Mouse (Mus musculus) heart, postnatal 36 days (tissue): ENCODE measurements around the gene Clasp1. TPM values are rescaled to one million over a fixed set of nuclear protein-coding genes. Genes with fewer than 3 reads are reported as not detected.

Source experiments
- DNase-seq, 2 experiments: peaks; one replicate each; pipeline ENCODE4 v3.0.0; 2021 to 2022
- intact Hi-C: fragments of 180-260 bp; cut with DNase I; formaldehyde crosslinking; loops from one replicate; pipeline ENCODE4 v1.15.1; 2025
- total RNA-seq, 2 experiments: library from RNA; stranded (reverse); gene quantifications; 2 replicates each; pipeline ENCODE4 v1.2.3; 2021

Gene Clasp1
- total RNA-seq, 2 experiments from 2014 or later = 268 to 335 TPM

DNA sequence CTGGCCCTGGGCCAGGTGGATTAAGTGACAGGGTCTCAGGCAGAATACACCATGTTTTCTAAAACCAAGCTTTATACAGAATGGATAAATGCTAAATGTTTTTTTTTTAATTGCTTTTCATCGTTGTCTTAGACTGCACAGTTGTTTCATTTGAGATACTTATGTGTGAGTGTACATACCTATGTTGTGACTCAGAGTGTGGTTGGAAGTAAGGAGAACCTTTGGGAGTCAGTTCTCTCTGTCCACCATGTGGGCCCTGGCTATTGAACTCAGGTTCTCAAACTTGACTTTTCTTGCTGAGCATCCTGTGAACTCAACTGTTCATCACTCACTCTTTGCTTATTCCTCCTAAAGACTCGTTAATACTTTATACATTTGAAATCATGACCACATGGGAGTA, 58.3 kb downstream of the Clasp1 start:
- DNase-seq = no peak
- intact Hi-C loops = no loop called here

- intact Hi-C loops = no loop called here
Observed at GRCm38 (mm10) chr1:118448214-118448613, 59.4 kb downstream of the Clasp1 start.

DNA sequence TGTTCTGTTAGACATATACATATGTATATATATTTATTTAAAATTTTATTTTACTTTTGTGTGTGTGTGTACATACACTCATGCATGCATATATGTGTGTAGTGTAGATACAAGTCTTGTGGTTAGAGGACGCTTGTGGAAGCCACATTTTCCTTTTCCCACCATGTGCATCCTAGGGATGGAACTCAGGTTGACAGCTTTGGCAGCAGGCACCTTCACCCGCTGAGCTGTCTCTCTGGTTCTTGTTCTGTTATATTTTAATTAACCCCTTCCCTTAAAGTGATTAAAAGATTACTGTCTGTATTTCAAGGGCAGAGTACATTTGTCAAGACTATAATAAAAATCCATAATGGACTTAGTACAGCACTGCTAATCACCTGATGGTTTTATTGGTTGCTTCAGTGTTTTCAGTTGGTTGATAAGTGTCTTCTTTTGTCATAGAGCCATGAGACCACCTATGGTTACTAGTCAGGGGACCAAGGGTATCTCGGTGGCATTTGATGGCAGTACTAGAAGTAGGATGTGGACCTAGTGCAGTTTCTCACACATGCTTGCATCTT, 62.1 kb downstream of the Clasp1 start:
- intact Hi-C loops = no loop called here
- no peak for DNase-seq

More at GRCm38 (mm10) chr1:118448214-118448613, 59.4 kb downstream of the Clasp1 start:
- DNase-seq = no peak

- intact Hi-C loops = no loop called here
- peak; percentile 22 to 29 for DNase-seq
Observed at GRCm38 (mm10) chr1:118453577-118453976, 64.7 kb downstream of the Clasp1 start.

DNA sequence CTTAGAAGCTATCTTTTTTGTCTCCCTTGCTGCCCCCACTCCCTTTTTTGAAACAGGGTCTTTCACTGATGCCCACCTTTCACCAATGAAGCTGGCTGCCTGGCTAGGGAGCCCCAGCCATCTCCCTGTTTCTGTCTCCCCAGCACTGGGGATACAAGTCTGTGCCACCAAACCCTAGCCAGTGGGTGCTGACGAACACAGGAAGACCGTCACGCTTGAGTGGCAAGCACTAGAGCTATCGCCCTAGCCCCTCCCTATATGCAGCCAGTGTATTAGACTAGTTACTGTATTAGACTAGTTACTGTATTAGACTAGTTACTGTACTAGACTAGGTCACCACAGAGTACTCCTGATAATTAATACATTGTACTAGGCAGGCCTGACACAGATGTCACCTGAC, 66.0 kb downstream of the Clasp1 start:
- intact Hi-C loops = loop anchor here (5.0 kb wide), 2 partner anchors 118 to 133 kb away; partner anchors contain the start of gene Nifk
- DNase-seq = no peak

DNA sequence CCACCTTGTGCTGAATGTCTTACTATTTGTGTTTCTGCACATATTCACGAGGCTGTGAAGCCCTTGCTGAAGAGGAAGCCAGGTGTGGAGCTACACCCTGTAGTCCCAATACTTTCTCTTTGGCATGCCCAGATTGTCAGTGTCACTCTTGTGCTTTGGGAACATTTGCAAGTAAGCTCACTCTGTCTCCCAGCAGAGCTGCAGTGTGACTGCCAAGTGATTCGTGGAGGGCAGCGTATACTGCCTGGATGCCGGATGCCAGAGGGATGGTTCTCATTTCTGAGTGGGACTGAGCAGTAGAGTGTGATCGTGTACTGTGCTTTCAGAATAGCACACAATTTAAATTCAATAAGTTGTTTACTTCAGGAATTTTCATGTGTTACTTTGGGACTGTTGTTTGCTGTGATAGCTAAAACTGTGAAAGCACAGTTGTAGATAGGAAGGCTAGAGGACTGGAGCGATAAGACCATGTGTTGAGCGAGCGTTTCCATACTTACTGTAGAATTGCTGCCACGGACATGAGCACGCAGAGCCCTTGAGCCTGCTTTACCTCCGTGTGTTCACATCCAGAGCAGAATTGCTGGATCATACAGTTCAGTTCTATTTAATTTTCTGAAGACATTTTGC, 68.5 kb downstream of the Clasp1 start:
- peak in 1 of 2 experiments; percentile 11 for DNase-seq
- intact Hi-C loops = loop anchor here (5.0 kb wide), 2 partner anchors 120 to 135 kb away; partner anchors contain the start of gene Nifk

- DNase-seq = no peak
- intact Hi-C loops = loop anchor here (5.0 kb wide), 2 partner anchors 121 to 136 kb away; partner anchors contain the start of gene Nifk
Observed at GRCm38 (mm10) chr1:118457883-118458259, 69.0 kb downstream of the Clasp1 start.

- intact Hi-C loops = loop anchor here (5.0 kb wide), 2 partner anchors 121 to 136 kb away; partner anchors contain the start of gene Nifk
- DNase-seq = no peak
Observed at GRCm38 (mm10) chr1:118458279-118458678, 69.4 kb downstream of the Clasp1 start.

DNA sequence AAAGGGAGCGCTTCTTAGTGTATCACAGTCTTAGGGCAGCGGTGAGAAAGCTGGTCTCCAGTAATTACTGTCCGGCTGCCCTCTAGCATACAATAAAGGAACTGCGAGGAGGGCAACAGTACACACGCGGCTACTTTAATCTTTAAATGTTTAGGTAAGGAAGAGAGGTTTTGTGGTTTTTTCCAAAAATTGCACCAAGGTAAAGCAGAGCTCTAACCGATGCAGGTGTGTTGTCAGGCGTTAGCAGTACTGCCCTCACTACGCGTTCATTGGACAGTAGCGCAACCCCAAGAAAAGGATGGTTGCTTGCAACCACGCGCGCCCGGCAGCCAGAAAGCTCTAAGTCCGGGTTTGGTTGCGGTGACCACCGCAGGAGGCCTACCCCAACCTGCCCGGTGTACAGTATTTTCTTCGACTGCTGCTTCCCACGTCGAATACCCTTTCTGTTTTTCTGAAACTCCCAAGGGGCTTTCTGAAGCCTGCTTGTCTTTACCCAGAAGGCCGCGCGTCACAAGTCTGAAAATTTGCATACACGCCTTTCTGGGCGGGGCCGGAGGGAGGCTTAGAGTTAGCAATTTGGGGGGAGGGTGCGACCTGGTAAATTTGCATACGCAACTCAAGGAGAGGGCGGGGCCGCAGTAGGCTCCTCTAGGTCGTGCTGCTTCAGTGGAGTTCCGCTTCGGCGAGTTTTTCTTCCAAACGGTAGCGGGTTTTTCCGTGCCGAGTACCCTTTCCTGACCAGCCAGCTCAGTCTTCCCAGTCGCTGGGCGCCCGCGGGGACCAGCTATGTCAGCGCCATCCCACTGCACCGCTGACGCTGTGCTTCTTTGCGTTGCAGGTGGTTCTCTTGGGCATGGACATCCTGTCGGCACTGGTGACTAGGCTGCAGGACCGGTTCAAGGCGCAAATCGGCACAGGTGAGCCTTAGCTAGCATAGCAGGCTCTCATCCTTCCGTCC, 70.4 kb downstream of the Clasp1 start:
- intact Hi-C loops = loop anchor here (1.0 to 5.0 kb wide), 3 partner anchors 70 to 137 kb away; partner anchors contain the start of genes Clasp1 and Nifk
- peak; percentile 90 to 93 for DNase-seq

DNA sequence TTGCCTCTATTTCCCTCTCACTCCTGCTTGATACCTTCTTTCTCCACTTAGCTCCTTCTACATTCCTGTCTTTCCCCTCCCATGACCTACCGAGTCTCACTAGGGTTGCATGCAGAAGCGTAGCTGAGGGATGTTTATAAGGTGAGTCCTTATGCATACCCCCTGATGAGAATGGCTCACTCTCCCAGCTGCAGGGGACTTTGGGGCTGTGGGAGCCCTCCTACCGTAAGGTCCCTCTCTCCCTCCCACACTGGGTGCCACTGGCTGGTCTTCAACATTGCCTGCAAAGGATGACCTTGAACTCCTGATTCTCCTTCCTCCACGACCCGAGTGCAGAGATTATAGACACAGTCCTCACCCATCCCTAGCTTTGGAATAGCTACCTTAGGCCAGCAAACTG, 71.9 kb downstream of the Clasp1 start:
- no peak for DNase-seq
- intact Hi-C loops = no loop called here

DNA sequence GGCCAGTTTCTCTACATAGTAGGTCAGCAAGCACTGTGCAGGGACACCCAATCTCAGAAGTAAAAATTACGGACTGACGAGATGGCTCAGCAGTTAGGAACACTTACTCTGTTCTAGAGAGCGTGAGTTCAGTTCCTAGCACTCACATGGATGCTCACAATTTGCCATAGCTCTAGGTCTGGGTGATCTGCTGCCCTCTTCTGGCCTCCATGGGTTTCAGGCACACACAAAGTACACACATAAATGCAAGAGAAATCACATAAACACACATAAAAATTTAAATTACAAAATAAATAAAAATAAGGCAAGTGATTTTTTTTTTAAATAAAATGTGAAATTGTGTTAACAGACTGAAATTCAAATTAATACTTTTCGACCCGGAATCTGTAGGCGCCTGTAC, 77.2 kb downstream of the Clasp1 start:
- intact Hi-C loops = no loop called here
- no peak for DNase-seq

DNA sequence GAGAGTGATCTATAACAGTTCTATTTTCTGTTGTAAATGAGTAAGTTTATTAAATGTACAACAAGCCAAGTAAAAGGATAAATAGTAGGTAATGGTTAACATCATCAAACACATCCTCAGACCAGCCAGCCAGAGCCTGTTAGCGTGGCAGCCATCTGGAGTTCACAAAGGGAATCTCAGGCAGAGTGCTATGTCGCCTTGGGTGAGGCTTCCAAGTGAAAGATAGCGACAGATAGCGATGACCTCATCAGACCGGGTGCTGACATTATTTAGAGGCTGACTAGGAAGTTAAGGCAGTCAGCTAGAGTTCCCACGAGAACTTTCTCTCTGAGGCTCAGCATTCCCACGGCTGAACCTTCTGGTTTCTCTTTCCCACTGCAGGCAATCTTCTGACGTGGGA, 83.5 kb downstream of the Clasp1 start:
- DNase-seq = no peak
- intact Hi-C loops = loop anchor here (10.0 kb wide), 1 partner anchor 108 kb away; no protein-coding TSS in a partner anchor

- intact Hi-C loops = loop anchor here (2.0 to 10.0 kb wide), 3 partner anchors 112 to 155 kb away; partner anchors contain the start of gene Nifk
- no peak for DNase-seq
Observed at GRCm38 (mm10) chr1:118476919-118477318, 88.1 kb downstream of the Clasp1 start.

DNA sequence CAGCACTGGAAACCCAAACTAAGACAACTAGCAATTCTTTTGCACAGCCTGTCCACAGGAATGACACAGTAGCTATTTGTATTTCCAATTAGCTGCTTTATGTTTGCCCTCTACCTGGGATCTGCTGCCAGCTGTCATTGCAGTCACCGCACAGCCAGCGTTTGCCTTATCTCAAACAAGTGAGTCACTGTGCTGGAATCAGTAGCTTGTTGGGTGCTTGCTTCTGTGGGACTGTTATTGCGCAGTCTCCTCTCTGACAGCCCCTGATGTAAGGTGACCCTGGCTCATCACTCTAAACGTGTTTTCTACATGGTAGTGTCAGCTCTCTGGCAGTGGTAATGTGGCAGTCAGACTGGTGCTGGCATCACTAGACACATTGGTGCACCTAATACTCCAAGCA, 90.4 kb downstream of the Clasp1 start:
- DNase-seq = peak in 1 of 2 experiments; percentile 41
- intact Hi-C loops = loop anchor here (5.0 to 10.0 kb wide), 2 partner anchors 114 to 157 kb away; partner anchors contain the start of gene Nifk

GRCm38 (mm10) chr1:118480484-118481364, 91.9 kb downstream of the Clasp1 start:
- no peak for DNase-seq
- intact Hi-C loops = no loop called here

- intact Hi-C loops = no loop called here
Observed at GRCm38 (mm10) chr1:118481365-118481702, 92.5 kb downstream of the Clasp1 start.

GRCm38 (mm10) chr1:118481703-118482102, 92.8 kb downstream of the Clasp1 start:
- no peak for DNase-seq
- intact Hi-C loops = no loop called here

More at GRCm38 (mm10) chr1:118481365-118481702, 92.5 kb downstream of the Clasp1 start:
- peak; percentile 42 to 47 for DNase-seq

- intact Hi-C loops = no loop called here
- DNase-seq = peak in 1 of 2 experiments; percentile 21
Observed at GRCm38 (mm10) chr1:118482285-118483019, 93.6 kb downstream of the Clasp1 start.

- no peak for DNase-seq
- intact Hi-C loops = no loop called here
Observed at GRCm38 (mm10) chr1:118483504-118484096, 94.7 kb downstream of the Clasp1 start.
